ENCODE assay signal across 18 mouse cellular contexts in genomic region chr8:8054224-8054916, GRCm38 (mm10).
"Had no signal": no experiment of that assay in that cellular context is flagged by ENCODE, and none has a peak within 500 bp of the region (broad histone marks: within the 10 kb centered on the region; RNA-seq: fewer than 3 reads in every experiment).

No protein-coding gene starts in this region.

- H3K4me1 ChIP-seq: liver, embryonic 13.5 days; midbrain, embryonic 12.5 days; neural tube, embryonic 12.5 days had no signal

- H3K27ac ChIP-seq: limb, embryonic 12.5 days; limb, embryonic 15.5 days; liver, embryonic 13.5 days; midbrain, embryonic 12.5 days; midbrain, embryonic 15.5 days; neural tube, embryonic 12.5 days; neural tube, embryonic 15.5 days had no signal

- H3K27me3 ChIP-seq: limb, embryonic 12.5 days; limb, embryonic 15.5 days; liver, embryonic 13.5 days; midbrain, embryonic 15.5 days; neural tube, embryonic 12.5 days; neural tube, embryonic 15.5 days had no signal

- ATAC-seq: midbrain, embryonic 15.5 days had no signal

- H3K36me3 ChIP-seq: limb, embryonic 12.5 days; limb, embryonic 15.5 days; liver, embryonic 13.5 days; midbrain, embryonic 12.5 days; midbrain, embryonic 15.5 days; neural tube, embryonic 12.5 days; neural tube, embryonic 15.5 days had no signal

- H3K9ac ChIP-seq: limb, embryonic 12.5 days; limb, embryonic 15.5 days; liver, embryonic 13.5 days; midbrain, embryonic 12.5 days; midbrain, embryonic 15.5 days; neural tube, embryonic 12.5 days; neural tube, embryonic 15.5 days had no signal

- H3K9me3 ChIP-seq: limb, embryonic 12.5 days; limb, embryonic 15.5 days; liver, embryonic 13.5 days; midbrain, embryonic 12.5 days; midbrain, embryonic 15.5 days; neural tube, embryonic 12.5 days; neural tube, embryonic 15.5 days had no signal

- H3K4me3 ChIP-seq: limb, embryonic 12.5 days; limb, embryonic 15.5 days; liver, embryonic 13.5 days; midbrain, embryonic 12.5 days; midbrain, embryonic 15.5 days; neural tube, embryonic 12.5 days; neural tube, embryonic 15.5 days had no signal

- H3K4me2 ChIP-seq: limb, embryonic 12.5 days; limb, embryonic 15.5 days; liver, embryonic 13.5 days; midbrain, embryonic 12.5 days; midbrain, embryonic 15.5 days; neural tube, embryonic 12.5 days; neural tube, embryonic 15.5 days had no signal

- DNase-seq: kidney, adult 2 months; kidney, postnatal 10 days; kidney, postnatal 4 days; left cerebral cortex, postnatal 4 days; liver, embryonic 13.5 days; lung, adult 2 months; lung, postnatal 10 days; lung, postnatal 36 days; right cerebral cortex, adult 18-20 months; right cerebral cortex, postnatal 14 days; right cerebral cortex, postnatal 4 days; thymus, postnatal 36 days had no signal
